Comparison of ENCODE assay signal across 22 mouse cellular contexts in genomic region chr1:72186151-72186550, GRCm38 (mm10).
"Had no signal": no experiment of that assay in that cellular context is flagged by ENCODE, and none has a peak within 500 bp of the region (broad histone marks: within the 10 kb centered on the region; RNA-seq: fewer than 3 reads in every experiment).

No protein-coding gene starts in this region.

- H3K27me3 ChIP-seq: intestine, embryonic 15.5 days; limb, embryonic 13.5 days; liver, embryonic 12.5 days; liver, embryonic 15.5 days; lung, embryonic 15.5 days; megakaryocyte, embryonic 14.5 days had no signal

- ATAC-seq: intestine, embryonic 15.5 days; liver, embryonic 12.5 days had no signal

- H3K4me1 ChIP-seq: liver, embryonic 12.5 days; megakaryocyte, embryonic 14.5 days had no signal

- DNase-seq: kidney, adult 11 months; kidney, adult 9 months; kidney, postnatal 4 days; liver; lung, adult 18-20 months; lung, postnatal 10 days; lung, postnatal 36 days; midbrain, embryonic 14.5 days; right cerebral cortex, adult 18-20 months; right cerebral cortex, postnatal 14 days; right cerebral cortex, postnatal 4 days; thymus, adult 18-20 months; thymus, postnatal 36 days had no signal

- H3K36me3 ChIP-seq: intestine, embryonic 15.5 days; limb, embryonic 10.5 days; limb, embryonic 13.5 days; liver, embryonic 12.5 days; liver, embryonic 15.5 days; lung, embryonic 15.5 days; midbrain, embryonic 10.5 days had no signal

- H3K9ac ChIP-seq: intestine, embryonic 15.5 days; limb, embryonic 13.5 days; liver, embryonic 12.5 days; liver, embryonic 15.5 days; lung, embryonic 15.5 days had no signal

- H3K27ac ChIP-seq: intestine, embryonic 15.5 days; kidney, postnatal 0 days; limb, embryonic 10.5 days; limb, embryonic 13.5 days; liver, embryonic 12.5 days; liver, embryonic 15.5 days; lung, embryonic 15.5 days; midbrain, embryonic 10.5 days had no signal

- H3K4me2 ChIP-seq: intestine, embryonic 15.5 days; limb, embryonic 13.5 days; liver, embryonic 12.5 days; liver, embryonic 15.5 days; lung, embryonic 15.5 days had no signal

- H3K9me3 ChIP-seq: intestine, embryonic 15.5 days; limb, embryonic 10.5 days; limb, embryonic 13.5 days; liver, embryonic 12.5 days; liver, embryonic 15.5 days; lung, embryonic 15.5 days; megakaryocyte, embryonic 14.5 days; midbrain, embryonic 10.5 days had no signal

- H3K4me3 ChIP-seq: intestine, embryonic 15.5 days; limb, embryonic 10.5 days; limb, embryonic 13.5 days; liver, embryonic 12.5 days; liver, embryonic 15.5 days; lung, embryonic 15.5 days; megakaryocyte, embryonic 14.5 days; midbrain, embryonic 10.5 days had no signal
